Mouse (Mus musculus): Measurements from ENCODE around the gene Upf2. TPM values are rescaled to one million over a fixed set of nuclear protein-coding genes. Genes with fewer than 3 reads are reported as not detected.
A peak's percentile ranks its signal among the peaks of the same experiment; 100 is the strongest.
"Not testable (repeated sequence)": the region's sequence is repeated elsewhere in the genome, so short reads cannot be mapped to it uniquely, and the experiment has no call there.

Gene Upf2
- total and polyA plus RNA-seq, 3 experiments, result 2.9 to 16.7 (median 16.2) TPM

GRCm38 (mm10) chr2:6083696-6084095 is 132.4 kb downstream of the Upf2 start:
- intact Hi-C loops (cut with DNase I), result no loop called here
- Histone ChIP-seq H3K9ac (ENCODE audit: low read depth, low read length) (no peak overlapping the region), H3K79me2 (replicated peaks; ENCODE audit: control insufficient read depth, insufficient read depth, low read length) (no peaks in the 10 kb centered on the region), H3K27ac (no peak overlapping the region), H3K4me1 (ENCODE audit: control insufficient read depth, insufficient read depth, low read length) (no peaks in the 10 kb centered on the region; the same call in 1 of the 2 replicates), H3K27me3 (ENCODE audit: control insufficient read depth, insufficient read depth, low read length) (no peaks in the 10 kb centered on the region), H3K36me3 (ENCODE audit: control insufficient read depth, insufficient read depth, low read length) (no peaks in the 10 kb centered on the region), H3K4me3 (no peak overlapping the region)
- DNase-seq, result no peak
- 95% methylated on average over 1 of the region's 1 CpGs for WGBS
- TF ChIP-seq EP300 (IDR thresholded peaks at IDR 0.05; ENCODE audit: insufficient read depth, low read depth, low read length), result no peak
- TF ChIP-seq POLR2A (IDR thresholded peaks at IDR 0.05; ENCODE audit: insufficient read depth, low read depth, low read length), result no peak
- TF ChIP-seq CTCF (IDR thresholded peaks at IDR 0.05), result no peak

- TF ChIP-seq EP300 (IDR thresholded peaks at IDR 0.05; ENCODE audit: insufficient read depth, low read depth, low read length) (no peak), CTCF (IDR thresholded peaks at IDR 0.05) (no peak), POLR2A (IDR thresholded peaks at IDR 0.05; ENCODE audit: insufficient read depth, low read depth, low read length) (no peak)
- intact Hi-C loops (cut with DNase I), result no loop called here
- Histone ChIP-seq H3K27ac (no peak overlapping the region), H3K4me1 (ENCODE audit: control insufficient read depth, insufficient read depth, low read length) (no peaks in the 10 kb centered on the region; the same call in 1 of the 2 replicates), H3K79me2 (replicated peaks; ENCODE audit: control insufficient read depth, insufficient read depth, low read length) (no peaks in the 10 kb centered on the region), H3K9ac (ENCODE audit: low read depth, low read length) (no peak overlapping the region), H3K36me3 (ENCODE audit: control insufficient read depth, insufficient read depth, low read length) (no peaks in the 10 kb centered on the region), H3K4me3 (no peak overlapping the region), H3K27me3 (ENCODE audit: control insufficient read depth, insufficient read depth, low read length) (no peaks in the 10 kb centered on the region)
- 72% methylated on average over 19 of the region's 19 CpGs for WGBS
- DNase-seq, result no peak
Observed at GRCm38 (mm10) chr2:6085622-6086530, 134.6 kb downstream of the Upf2 start.

- H3K27ac ChIP-seq, result no peak overlapping the region
- WGBS, result 83% methylated on average over 5 of the region's 5 CpGs
- no peaks in the 10 kb centered on the region for H3K36me3 ChIP-seq (ENCODE audit: control insufficient read depth, insufficient read depth, low read length)
- DNase-seq, result peak in 1 of 2 experiments; percentile 34
- H3K79me2 ChIP-seq (replicated peaks; ENCODE audit: control insufficient read depth, insufficient read depth, low read length), result no peaks in the 10 kb centered on the region
- intact Hi-C loops (cut with DNase I), result no loop called here
- no peaks in the 10 kb centered on the region for H3K27me3 ChIP-seq (ENCODE audit: control insufficient read depth, insufficient read depth, low read length)
- TF ChIP-seq EP300 (IDR thresholded peaks at IDR 0.05; ENCODE audit: insufficient read depth, low read depth, low read length) (no peak), POLR2A (IDR thresholded peaks at IDR 0.05; ENCODE audit: insufficient read depth, low read depth, low read length) (no peak), CTCF (IDR thresholded peaks at IDR 0.05) (no peak)
- H3K4me1 ChIP-seq (ENCODE audit: control insufficient read depth, insufficient read depth, low read length), result no peaks in the 10 kb centered on the region; the same call in 1 of the 2 replicates
- no peak overlapping the region for H3K4me3 ChIP-seq
- H3K9ac ChIP-seq (ENCODE audit: low read depth, low read length), result no peak overlapping the region
Observed at GRCm38 (mm10) chr2:6087151-6087550, 135.9 kb downstream of the Upf2 start.

GRCm38 (mm10) chr2:6089941-6090340 is 138.7 kb downstream of the Upf2 start:
- H3K36me3 ChIP-seq (ENCODE audit: control insufficient read depth, insufficient read depth, low read length); H3K79me2 ChIP-seq (replicated peaks; ENCODE audit: control insufficient read depth, insufficient read depth, low read length); H3K9ac ChIP-seq (ENCODE audit: low read depth, low read length); H3K27me3 ChIP-seq (ENCODE audit: control insufficient read depth, insufficient read depth, low read length); H3K27ac ChIP-seq; H3K4me1 ChIP-seq (ENCODE audit: control insufficient read depth, insufficient read depth, low read length); intact Hi-C loops (cut with DNase I); H3K4me3 ChIP-seq; DNase-seq: not testable (repeated sequence)
- 80% methylated on average over 16 of the region's 16 CpGs for WGBS

GRCm38 (mm10) chr2:6097113-6097716 is 145.9 kb downstream of the Upf2 start:
- H3K27ac ChIP-seq, result no peak overlapping the region
- H3K9ac ChIP-seq (ENCODE audit: low read depth, low read length), result no peak overlapping the region
- 75% methylated on average over 7 of the region's 7 CpGs for WGBS
- DNase-seq, result no peak
- intact Hi-C loops (cut with DNase I), result no loop called here
- peaks cover 7% of the 10 kb centered on the region for H3K36me3 ChIP-seq (ENCODE audit: control insufficient read depth, insufficient read depth, low read length)
- no peaks in the 10 kb centered on the region; the same call in 1 of the 2 replicates for H3K4me1 ChIP-seq (ENCODE audit: control insufficient read depth, insufficient read depth, low read length)
- no peaks in the 10 kb centered on the region for H3K79me2 ChIP-seq (replicated peaks; ENCODE audit: control insufficient read depth, insufficient read depth, low read length)
- H3K27me3 ChIP-seq (ENCODE audit: control insufficient read depth, insufficient read depth, low read length), result no peaks in the 10 kb centered on the region
- TF ChIP-seq POLR2A (IDR thresholded peaks at IDR 0.05; ENCODE audit: insufficient read depth, low read depth, low read length) (no peak), EP300 (IDR thresholded peaks at IDR 0.05; ENCODE audit: insufficient read depth, low read depth, low read length) (no peak), CTCF (IDR thresholded peaks at IDR 0.05) (no peak)
- H3K4me3 ChIP-seq, result no peak overlapping the region

- H3K79me2 ChIP-seq (replicated peaks; ENCODE audit: control insufficient read depth, insufficient read depth, low read length), result no peaks in the 10 kb centered on the region
- DNase-seq, result peak; percentile 40 to 66
- H3K36me3 ChIP-seq (ENCODE audit: control insufficient read depth, insufficient read depth, low read length), result peaks cover 7% of the 10 kb centered on the region
- no peak overlapping the region for H3K4me3 ChIP-seq
- intact Hi-C loops (cut with DNase I), result no loop called here
- 16% methylated on average over 6 of the region's 6 CpGs for WGBS
- H3K4me1 ChIP-seq (ENCODE audit: control insufficient read depth, insufficient read depth, low read length), result no peaks in the 10 kb centered on the region; the same call in 1 of the 2 replicates
- TF ChIP-seq EP300 (IDR thresholded peaks at IDR 0.05; ENCODE audit: insufficient read depth, low read depth, low read length), result no peak
- no peak for TF ChIP-seq POLR2A (IDR thresholded peaks at IDR 0.05; ENCODE audit: insufficient read depth, low read depth, low read length)
- no peak for TF ChIP-seq CTCF (IDR thresholded peaks at IDR 0.05)
- H3K27me3 ChIP-seq (ENCODE audit: control insufficient read depth, insufficient read depth, low read length), result no peaks in the 10 kb centered on the region
- 0 out of 2 replicates have a peak overlapping the region, but pooled peaks have one; percentile 49 for H3K9ac ChIP-seq (ENCODE audit: low read depth, low read length)
- peak overlapping the region; percentile 58 for H3K27ac ChIP-seq
Observed at GRCm38 (mm10) chr2:6098924-6099323, 147.7 kb downstream of the Upf2 start.

Data from heart, adult 2 months (tissue).